Mouse (Mus musculus) heart, embryonic 10.5 days (tissue): Measurements from ENCODE around the gene Zdhhc16. TPM values are rescaled to one million over a fixed set of nuclear protein-coding genes. Genes with fewer than 3 reads are reported as not detected.
A peak's percentile ranks its signal among the peaks of the same experiment; 100 is the strongest.

Experiments used
- DNase-seq: peaks from one replicate; pipeline ENCODE4 v3.0.0-alpha.2; 2017; ENCODE audit warnings: low spot score
- H3K27ac ChIP-seq: fragments of 300-500 bp; sonication (generic); 2 replicates; pipeline ENCODE4 v1.5.1; 2016; ENCODE audit warnings: mild to moderate bottlenecking
- H3K27me3 ChIP-seq: fragments of 300-500 bp; sonication (generic); 2 replicates; pipeline ENCODE4 v1.6.1; 2016; ENCODE audit warnings: mild to moderate bottlenecking; ENCODE audit not compliant: poor library complexity, insufficient read depth, severe bottlenecking
- H3K36me3 ChIP-seq: fragments of 300-500 bp; sonication (generic); 2 replicates; pipeline ENCODE4 v1.6.1; 2016; ENCODE audit warnings: mild to moderate bottlenecking, moderate library complexity
- H3K4me1 ChIP-seq: fragments of 300-500 bp; sonication (generic); 2 replicates; pipeline ENCODE4 v1.6.1; 2016; ENCODE audit warnings: mild to moderate bottlenecking
- H3K4me3 ChIP-seq: fragments of 300-500 bp; sonication (generic); 2 replicates; pipeline ENCODE4 v1.5.1; 2016; ENCODE audit warnings: mild to moderate bottlenecking, moderate library complexity
- H3K9me3 ChIP-seq: fragments of 300-500 bp; sonication (generic); 2 replicates; pipeline ENCODE4 v1.6.1; 2016; ENCODE audit warnings: mild to moderate bottlenecking, moderate library complexity
- WGBS: fragments of 180-500 bp; shearing (Covaris S2); methylation state at CpG from one replicate; pipeline ENCODE4 v1.1.7; 2016; 5-methylcytosine and 5-hydroxymethylcytosine counted together
- polyA plus RNA-seq: library from polyadenylated mRNA; unstranded; fragments of >200 nt; fragmentation: Nextera tagmentation; extraction: Ambion mirVana; gene quantifications from 2 replicates; pipeline ENCODE4 v1.2.1, GENCODE M21; 2016

The Zdhhc16 gene
- polyA plus RNA-seq, 1 experiment from 2014 or later = 78.9 TPM

GRCm38 (mm10) chr19:41981595-41981927 lies 48.3 kb downstream of the Zdhhc16 start, which contains the start of gene Ubtd1:
Gene Ubtd1 (plus strand): TSS chr19:41981763.
- DNase-seq = no peak
- H3K4me3 ChIP-seq = peak within 1 kb of the TSS; percentile 95
- no peaks in the 10 kb centered on the region for H3K9me3 ChIP-seq
- H3K27ac ChIP-seq = peak within 1 kb of the TSS; percentile 93
- H3K4me1 ChIP-seq = peaks cover 16% of the 10 kb centered on the region
- under 1% methylated on average over 27 of the region's 33 CpGs for WGBS
- 0 out of 2 replicates have a peak, but pooled peaks cover 4% of the 10 kb centered on the region for H3K27me3 ChIP-seq
- H3K36me3 ChIP-seq = no peaks in the 10 kb centered on the region

- H3K27ac ChIP-seq = peak overlapping the region; percentile 93
- peaks cover 16% of the 10 kb centered on the region for H3K4me1 ChIP-seq
- peak overlapping the region; percentile 95 for H3K4me3 ChIP-seq
- DNase-seq = peak; percentile 80
- no peaks in the 10 kb centered on the region for H3K36me3 ChIP-seq
- H3K27me3 ChIP-seq = 0 out of 2 replicates have a peak, but pooled peaks cover 4% of the 10 kb centered on the region
- WGBS = under 1% methylated on average over 74 of the region's 74 CpGs
- H3K9me3 ChIP-seq = no peaks in the 10 kb centered on the region
Observed at GRCm38 (mm10) chr19:41981931-41982790, 48.9 kb downstream of the Zdhhc16 start.

GRCm38 (mm10) chr19:41982791-41983150 lies 49.5 kb downstream of the Zdhhc16 start:
- no peaks in the 10 kb centered on the region for H3K9me3 ChIP-seq
- H3K4me3 ChIP-seq = peak overlapping the region; percentile 95
- H3K27me3 ChIP-seq = 0 out of 2 replicates have a peak, but pooled peaks cover 4% of the 10 kb centered on the region
- peaks cover 16% of the 10 kb centered on the region for H3K4me1 ChIP-seq
- H3K36me3 ChIP-seq = no peaks in the 10 kb centered on the region
- H3K27ac ChIP-seq = peak overlapping the region; percentile 93; the same call in 1 of the 2 replicates
- no peak for DNase-seq
- 4% methylated on average over 4 of the region's 4 CpGs for WGBS

DNA sequence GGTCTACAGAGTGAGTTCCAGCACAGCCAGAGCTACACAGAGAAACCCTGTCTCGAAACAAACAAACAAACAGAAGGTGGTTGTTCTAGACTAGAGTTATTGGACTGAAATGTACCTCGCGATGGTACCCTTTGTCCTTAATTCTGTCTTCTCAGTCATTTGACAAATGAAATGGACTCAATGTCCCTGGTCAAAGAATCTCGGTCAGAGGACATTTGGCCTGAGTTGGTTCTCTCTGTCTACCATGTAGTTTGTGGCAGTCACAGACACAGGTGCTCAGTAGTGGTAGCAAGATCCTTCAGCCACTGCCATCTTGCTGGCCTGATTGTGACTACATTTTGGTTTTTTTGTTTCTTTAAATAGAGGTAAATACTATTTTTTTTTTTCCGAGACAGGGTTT lies 52.7 kb downstream of the Zdhhc16 start:
- 87% methylated on average over 5 of the region's 5 CpGs for WGBS
- H3K27ac ChIP-seq = no peak overlapping the region
- no peaks in the 10 kb centered on the region for H3K36me3 ChIP-seq
- no peaks in the 10 kb centered on the region for H3K9me3 ChIP-seq
- no peak for DNase-seq
- H3K4me1 ChIP-seq = peaks cover 13% of the 10 kb centered on the region
- H3K4me3 ChIP-seq = no peak overlapping the region
- H3K27me3 ChIP-seq = 0 out of 2 replicates have a peak, but pooled peaks cover 4% of the 10 kb centered on the region

GRCm38 (mm10) chr19:41987206-41987605 lies 53.9 kb downstream of the Zdhhc16 start:
- 82% methylated on average over 4 of the region's 4 CpGs for WGBS

DNA sequence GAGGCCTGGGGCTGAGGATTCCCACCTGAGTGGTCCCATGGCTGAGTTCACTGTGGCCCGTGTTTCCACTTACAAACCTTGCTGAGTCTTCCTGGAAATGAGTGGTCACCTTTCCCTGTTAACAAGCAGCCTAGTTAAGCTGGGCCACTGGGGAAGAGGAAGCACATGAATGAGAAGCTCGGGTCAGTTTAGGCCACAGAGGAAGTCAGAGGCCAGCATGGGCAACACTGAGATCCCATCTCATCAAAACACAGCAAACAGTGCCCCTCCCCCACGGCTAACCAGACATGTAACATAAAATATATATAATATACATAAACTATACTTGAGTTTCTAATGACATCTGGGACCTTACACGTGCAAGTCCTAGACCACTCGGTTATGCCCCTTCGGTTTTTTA lies 56.5 kb downstream of the Zdhhc16 start:
- no peaks in the 10 kb centered on the region for H3K36me3 ChIP-seq
- 76% methylated on average over 6 of the region's 6 CpGs for WGBS
- no peaks in the 10 kb centered on the region for H3K9me3 ChIP-seq
- H3K27ac ChIP-seq = no peak overlapping the region
- no peak for DNase-seq
- H3K27me3 ChIP-seq = no peaks in the 10 kb centered on the region
- peaks cover 22% of the 10 kb centered on the region for H3K4me1 ChIP-seq
- H3K4me3 ChIP-seq = no peak overlapping the region

More at GRCm38 (mm10) chr19:41987206-41987605, 53.9 kb downstream of the Zdhhc16 start:
- no peak for DNase-seq
- Histone ChIP-seq H3K27me3 (0 out of 2 replicates have a peak, but pooled peaks cover 4% of the 10 kb centered on the region), H3K36me3 (no peaks in the 10 kb centered on the region), H3K4me1 (peaks cover 21% of the 10 kb centered on the region), H3K27ac (no peak overlapping the region), H3K4me3 (no peak overlapping the region), H3K9me3 (no peaks in the 10 kb centered on the region)

- Histone ChIP-seq H3K36me3 (no peaks in the 10 kb centered on the region), H3K27ac (0 out of 2 replicates have a peak overlapping the region, but pooled peaks have one; percentile 22), H3K27me3 (no peaks in the 10 kb centered on the region), H3K4me3 (no peak overlapping the region), H3K9me3 (no peaks in the 10 kb centered on the region), H3K4me1 (peaks cover 41% of the 10 kb centered on the region)
- 35% methylated on average over 6 of the region's 6 CpGs for WGBS
- no peak for DNase-seq
Observed at GRCm38 (mm10) chr19:41991926-41992477, 58.7 kb downstream of the Zdhhc16 start.

DNA sequence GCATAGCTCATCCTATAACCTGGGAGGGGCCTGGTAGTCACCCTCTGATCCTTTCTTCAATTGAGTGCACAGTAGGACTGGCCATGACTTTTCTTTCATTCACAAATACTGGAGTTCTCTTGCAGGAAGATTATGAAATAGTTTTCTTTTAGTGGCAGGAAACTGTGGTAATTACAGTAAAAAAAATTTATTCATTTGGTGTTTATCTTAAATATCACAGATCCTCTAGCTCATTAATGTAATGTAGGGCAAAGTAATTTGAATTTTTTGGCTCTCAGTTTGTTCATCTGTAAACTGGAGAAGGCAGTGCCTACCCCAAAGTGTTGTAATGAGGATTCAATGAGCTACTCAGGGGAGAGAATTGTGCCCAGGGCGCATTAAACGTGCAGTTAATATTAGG lies 59.7 kb downstream of the Zdhhc16 start:
- 91% methylated on average over 2 of the region's 2 CpGs for WGBS
- peaks cover 51% of the 10 kb centered on the region for H3K4me1 ChIP-seq
- DNase-seq = no peak
- H3K4me3 ChIP-seq = no peak overlapping the region
- no peak overlapping the region for H3K27ac ChIP-seq
- no peaks in the 10 kb centered on the region for H3K36me3 ChIP-seq
- no peaks in the 10 kb centered on the region for H3K9me3 ChIP-seq
- no peaks in the 10 kb centered on the region for H3K27me3 ChIP-seq

- H3K4me1 ChIP-seq = peaks cover 49% of the 10 kb centered on the region
- no peak for DNase-seq
- H3K27ac ChIP-seq = no peak overlapping the region
- H3K27me3 ChIP-seq = no peaks in the 10 kb centered on the region
- 77% methylated on average over 6 of the region's 6 CpGs for WGBS
- H3K4me3 ChIP-seq = no peak overlapping the region
- H3K9me3 ChIP-seq = no peaks in the 10 kb centered on the region
- H3K36me3 ChIP-seq = no peaks in the 10 kb centered on the region
Observed at GRCm38 (mm10) chr19:41993484-41993883, 60.2 kb downstream of the Zdhhc16 start.

Other genes with a start within 250 kb of the Zdhhc16 start
- 0.21 and 0.87 TPM in 2 replicates for gene Slit1, start 189.8 kb upstream of the Zdhhc16 start, polyA plus RNA-seq
- 23.6 and 29.5 TPM in 2 replicates for gene Arhgap19, start 131.4 kb upstream of the Zdhhc16 start, polyA plus RNA-seq
- gene Frat1, start 103.5 kb upstream of the Zdhhc16 start, polyA plus RNA-seq = 3.2 and 6.6 TPM in 2 replicates
- gene Frat2, start 85.3 kb upstream of the Zdhhc16 start, polyA plus RNA-seq = 1.6 and 4.0 TPM in 2 replicates
- gene Rrp12, start 37.3 kb upstream of the Zdhhc16 start, polyA plus RNA-seq = 25.1 and 25.8 TPM in 2 replicates
- 1,222 and 1,272 TPM in 2 replicates for gene Pgam1, start 21.6 kb upstream of the Zdhhc16 start, polyA plus RNA-seq
- 60.1 and 78.1 TPM in 2 replicates for gene Exosc1, start 57 bp upstream of the Zdhhc16 start, polyA plus RNA-seq
- 25.4 and 27.0 TPM in 2 replicates for gene Mms19, start 47.7 kb downstream of the Zdhhc16 start, polyA plus RNA-seq
- gene Ubtd1, start 48.3 kb downstream of the Zdhhc16 start, polyA plus RNA-seq = 12.4 and 14.0 TPM in 2 replicates
- gene Ankrd2, start 102.5 kb downstream of the Zdhhc16 start, polyA plus RNA-seq = not detected in 2 replicates
- gene Hoga1, start 112.1 kb downstream of the Zdhhc16 start, polyA plus RNA-seq = 0.85 and 1.6 TPM in 2 replicates
- gene 4933411K16Rik, start 118.8 kb downstream of the Zdhhc16 start, polyA plus RNA-seq = 0.15 TPM in 1 of 2 replicates, not detected in the other
- 18.8 and 22.0 TPM in 2 replicates for gene Morn4, start 152.9 kb downstream of the Zdhhc16 start, polyA plus RNA-seq
- 18.9 and 23.1 TPM in 2 replicates for gene Pi4k2a, start 157.0 kb downstream of the Zdhhc16 start, polyA plus RNA-seq
- gene Avpi1, start 195.6 kb downstream of the Zdhhc16 start, polyA plus RNA-seq = 29.0 and 32.7 TPM in 2 replicates
- gene Marveld1, start 213.9 kb downstream of the Zdhhc16 start, polyA plus RNA-seq = 6.5 and 8.1 TPM in 2 replicates
- 23.9 and 27.8 TPM in 2 replicates for gene Zfyve27, start 230.5 kb downstream of the Zdhhc16 start, polyA plus RNA-seq